24 mouse cellular contexts compared by ENCODE assay signal in genomic region chr5:131806350-131806749, GRCm38 (mm10).
A peak's percentile ranks its signal among the peaks of the same experiment; 100 is the strongest.
DNase-seq lines count a peak whose midpoint lies in the region; ATAC-seq and TF ChIP-seq lines count a peak whose summit lies in the region.
"Had no signal": no experiment of that assay in that cellular context is flagged by ENCODE, and none has a peak within 500 bp of the region (broad histone marks: within the 10 kb centered on the region; RNA-seq: fewer than 3 reads in every experiment).

No protein-coding gene starts in this region.

- H3K36me3 ChIP-seq in intestine, embryonic 16.5 days (ENCODE audit: control insufficient read depth, insufficient read depth, low read length): no peaks in the 10 kb centered on the region
- no peaks in the 10 kb centered on the region for H3K36me3 ChIP-seq in intestine, embryonic 15.5 days
- H3K36me3 ChIP-seq in MEL (ENCODE audit: control insufficient read depth in 1 of 2, insufficient read depth in 2 of 2, low read length in 2 of 2): peaks cover 0 to 5% of the 10 kb centered on the region in 2 experiments; a peak in 2 of 4 replicates
- H3K36me3 ChIP-seq in lung, postnatal 0 days (ENCODE audit: insufficient read depth, low read length): no peaks in the 10 kb centered on the region
- H3K36me3 ChIP-seq: embryonic facial prominence, embryonic 10.5 days; embryonic facial prominence, embryonic 12.5 days; forebrain, embryonic 15.5 days; G1E had no signal

- WGBS in intestine, embryonic 16.5 days: 82% methylated on average over 2 of the region's 2 CpGs
- WGBS in intestine, embryonic 15.5 days: 82% methylated on average over 2 of the region's 2 CpGs
- 78% methylated on average over 2 of the region's 2 CpGs for WGBS in lung, postnatal 0 days

- no peak for TF ChIP-seq RAD21 in MEL (IDR thresholded peaks at IDR 0.05; ENCODE audit: low read depth, low read length)

- no peaks in the 10 kb centered on the region for H3K4me1 ChIP-seq in intestine, embryonic 16.5 days (ENCODE audit: control insufficient read depth, insufficient read depth, low read length)
- no peaks in the 10 kb centered on the region for H3K4me1 ChIP-seq in intestine, embryonic 15.5 days (replicated peaks)
- H3K4me1 ChIP-seq in MEL (ENCODE audit: control insufficient read depth in 1 of 2, insufficient read depth in 2 of 2, low read length in 2 of 2): peaks cover 0 to 7% of the 10 kb centered on the region in 2 experiments; a peak in 2 of 4 replicates
- H3K4me1 ChIP-seq in lung, postnatal 0 days (ENCODE audit: insufficient read depth, low read depth, low read length): no peaks in the 10 kb centered on the region

- peak; percentile 42; the same call in 1 of the 2 replicates for ATAC-seq in intestine, embryonic 16.5 days
- no peak for ATAC-seq in intestine, embryonic 15.5 days
- peak; percentile 78 for ATAC-seq in granulocyte monocyte progenitor cell, adult 5-6 weeks (replicated peaks; ENCODE audit: poor library complexity, severe bottlenecking)
- ATAC-seq in megakaryocyte progenitor cell, adult 5-6 weeks (replicated peaks; ENCODE audit: poor library complexity): peak; percentile 69
- ATAC-seq in lung, postnatal 0 days: no peak
- ATAC-seq: CD4-positive, CD25-positive, alpha-beta regulatory T cell, adult 4 months; forebrain, embryonic 13.5 days; forebrain, embryonic 15.5 days had no signal

- H3K4me3 ChIP-seq in intestine, embryonic 16.5 days (ENCODE audit: low read length): no peak overlapping the region
- H3K4me3 ChIP-seq in intestine, embryonic 15.5 days (replicated peaks): no peak overlapping the region
- no peak overlapping the region for H3K4me3 ChIP-seq in MEL (ENCODE audit: control insufficient read depth in 1 of 2, insufficient read depth in 1 of 2, low read depth in 2 of 2, low read length in 2 of 2)
- no peak overlapping the region for H3K4me3 ChIP-seq in lung, postnatal 0 days (ENCODE audit: low read depth, low read length)
- H3K4me3 ChIP-seq: embryonic facial prominence, embryonic 10.5 days; embryonic facial prominence, embryonic 12.5 days; forebrain, embryonic 13.5 days; forebrain, embryonic 15.5 days had no signal

- no peak overlapping the region for H3K4me2 ChIP-seq in intestine, embryonic 16.5 days (ENCODE audit: low read depth, low read length)
- H3K4me2 ChIP-seq in intestine, embryonic 15.5 days (replicated peaks): no peak overlapping the region
- no peak overlapping the region for H3K4me2 ChIP-seq in lung, postnatal 0 days (replicated peaks; ENCODE audit: low read depth, low read length)
- H3K4me2 ChIP-seq: embryonic facial prominence, embryonic 12.5 days; forebrain, embryonic 13.5 days; forebrain, embryonic 15.5 days had no signal

- TF ChIP-seq POLR2A in MEL (IDR thresholded peaks at IDR 0.05; ENCODE audit: control insufficient read depth in 1 of 2, insufficient read depth in 1 of 2, low read depth in 1 of 2, low read length in 2 of 2, poor library complexity in 1 of 2): no peak

- H3K9ac ChIP-seq in intestine, embryonic 16.5 days (ENCODE audit: low read depth, low read length): no peak overlapping the region
- H3K9ac ChIP-seq in intestine, embryonic 15.5 days: no peak overlapping the region
- no peak overlapping the region for H3K9ac ChIP-seq in MEL (ENCODE audit: control insufficient read depth, low read depth, low read length, poor library complexity, severe bottlenecking)
- H3K9ac ChIP-seq in lung, postnatal 0 days (replicated peaks; ENCODE audit: low read depth): no peak overlapping the region
- H3K9ac ChIP-seq: embryonic facial prominence, embryonic 12.5 days; forebrain, embryonic 13.5 days; forebrain, embryonic 15.5 days had no signal

- H3K27ac ChIP-seq in intestine, embryonic 16.5 days (ENCODE audit: low read length): no peak overlapping the region
- H3K27ac ChIP-seq in intestine, embryonic 15.5 days: no peak overlapping the region
- no peak overlapping the region for H3K27ac ChIP-seq in MEL (ENCODE audit: control insufficient read depth, low read depth, low read length)
- H3K27ac ChIP-seq in lung, postnatal 0 days (ENCODE audit: low read length): no peak overlapping the region
- H3K27ac ChIP-seq: embryonic facial prominence, embryonic 10.5 days; embryonic facial prominence, embryonic 12.5 days had no signal

- no peaks in the 10 kb centered on the region for H3K9me3 ChIP-seq in intestine, embryonic 16.5 days (ENCODE audit: control insufficient read depth, low read length)
- H3K9me3 ChIP-seq in intestine, embryonic 15.5 days: no peaks in the 10 kb centered on the region
- H3K9me3 ChIP-seq in MEL (replicated peaks; ENCODE audit: insufficient read depth, low read length): no peaks in the 10 kb centered on the region
- no peaks in the 10 kb centered on the region for H3K9me3 ChIP-seq in lung, postnatal 0 days (ENCODE audit: low read length)
- H3K9me3 ChIP-seq: embryonic facial prominence, embryonic 10.5 days; embryonic facial prominence, embryonic 12.5 days; forebrain, embryonic 13.5 days; forebrain, embryonic 15.5 days had no signal

- TF ChIP-seq CTCF in MEL (IDR thresholded peaks at IDR 0.05 in 2 of 3, conservative IDR thresholded peaks at IDR 0.05 in 1 of 3; ENCODE audit: control insufficient read depth in 1 of 3, insufficient read depth in 1 of 3, low read depth in 2 of 3, low read length in 3 of 3, poor library complexity in 1 of 3, severe bottlenecking in 1 of 3): no peak
- TF ChIP-seq CTCF in lung, postnatal 0 days (IDR thresholded peaks at IDR 0.05): no peak

- peak in 1 of 2 experiments; percentile 31; a peak in 1 of 4 replicates for TF ChIP-seq EP300 in MEL (IDR thresholded peaks at IDR 0.05; ENCODE audit: low read depth in 1 of 2, low read length in 2 of 2)
- no peak for TF ChIP-seq EP300 in lung, postnatal 0 days (IDR thresholded peaks at IDR 0.05)

- DNase-seq in MEL (ENCODE audit: low read depth, low spot score): peak; percentile 4
- DNase-seq in lung, postnatal 0 days (ENCODE audit: low spot score): no peak
- DNase-seq in frontal cortex, postnatal 14 days (ENCODE audit: low spot score in 2 of 2): no peak
- DNase-seq: adrenal gland, adult 2 months; adrenal gland, postnatal 10 days; adrenal gland, postnatal 25 days; B cell, adult 2 months; cerebellum, adult 11 months; cerebellum, adult 18-20 months; cerebellum, adult 8-10 months; cerebellum, adult 9-11 months; cerebellum, postnatal 14 days; cerebellum, postnatal 36 days had no signal

- H3K27me3 ChIP-seq in intestine, embryonic 16.5 days (replicated peaks; ENCODE audit: control insufficient read depth, insufficient read depth, low read length): no peaks in the 10 kb centered on the region
- no peaks in the 10 kb centered on the region for H3K27me3 ChIP-seq in intestine, embryonic 15.5 days (replicated peaks)
- no peaks in the 10 kb centered on the region for H3K27me3 ChIP-seq in MEL (ENCODE audit: control insufficient read depth in 1 of 2, insufficient read depth in 2 of 2, low read length in 2 of 2)
- H3K27me3 ChIP-seq in lung, postnatal 0 days (replicated peaks; ENCODE audit: insufficient read depth, low read length): no peaks in the 10 kb centered on the region
- H3K27me3 ChIP-seq: CH12.LX; embryonic facial prominence, embryonic 12.5 days; forebrain, embryonic 13.5 days; forebrain, embryonic 15.5 days had no signal

- H3K79me2 ChIP-seq in MEL (ENCODE audit: control insufficient read depth, insufficient read depth, low read length, poor library complexity): no peaks in the 10 kb centered on the region

TF ChIP-seq in MEL, 35 proteins besides CTCF, POLR2A, EP300 and RAD21:
- TF ChIP-seq MYC (IDR thresholded peaks at IDR 0.05; ENCODE audit: low read depth, low read length): no peak
- no peak for TF ChIP-seq GABPA (IDR thresholded peaks at IDR 0.05; ENCODE audit: low read depth, low read length)
- TF ChIP-seq ZKSCAN1 (IDR thresholded peaks at IDR 0.05; ENCODE audit: low read depth, low read length): no peak
- TF ChIP-seq MYB (IDR thresholded peaks at IDR 0.05; ENCODE audit: low read depth, low read length): no peak
- TF ChIP-seq TCF12 (IDR thresholded peaks at IDR 0.05; ENCODE audit: low read depth, low read length): no peak
- TF ChIP-seq ZNF384 (IDR thresholded peaks at IDR 0.05; ENCODE audit: low read depth, low read length): peak; percentile 30; the same call in 1 of the 2 replicates
- no peak for TF ChIP-seq SIN3A (IDR thresholded peaks at IDR 0.05; ENCODE audit: low read length)
- TF ChIP-seq NRF1 (IDR thresholded peaks at IDR 0.05; ENCODE audit: insufficient read depth, low read depth, low read length, poor library complexity, severe bottlenecking): no peak
- TF ChIP-seq RCOR1 (IDR thresholded peaks at IDR 0.05; ENCODE audit: low read depth, low read length): no peak
- no peak for TF ChIP-seq USF2 (IDR thresholded peaks at IDR 0.05; ENCODE audit: borderline replicate concordance in 1 of 2, insufficient read depth in 1 of 2, low read depth in 1 of 2, low read length in 2 of 2)
- no peak for TF ChIP-seq GATA1 (IDR thresholded peaks at IDR 0.05; ENCODE audit: low read depth, low read length)
- 0 out of 2 replicates have a peak, but pooled peaks have one; percentile 10 for TF ChIP-seq ETS1 (IDR thresholded peaks at IDR 0.05; ENCODE audit: low read depth, low read length)
- TF ChIP-seq HCFC1 (IDR thresholded peaks at IDR 0.05; ENCODE audit: low read depth, low read length): no peak
- TF ChIP-seq JUND (IDR thresholded peaks at IDR 0.05; ENCODE audit: low read depth, low read length): no peak
- no peak for TF ChIP-seq MAFK (IDR thresholded peaks at IDR 0.05; ENCODE audit: borderline replicate concordance, low read depth, low read length)

Comparison
In these comparisons a context has a peak if more than half of its experiments do, and no peak if none do; other contexts are left out.
1. ATAC-seq: peak in intestine, embryonic 16.5 days (single experiment), granulocyte monocyte progenitor cell, adult 5-6 weeks (single experiment) and megakaryocyte progenitor cell, adult 5-6 weeks (single experiment); none in intestine, embryonic 15.5 days (single experiment) and lung, postnatal 0 days (single experiment).